Mouse (Mus musculus) lung, embryonic 15.5 days (tissue): ENCODE data around the gene Serpinb3b. TPM values are rescaled to one million over a fixed set of nuclear protein-coding genes. Genes with fewer than 3 reads are reported as not detected.
"Not testable (repeated sequence)": the region's sequence is repeated elsewhere in the genome, so short reads cannot be mapped to it uniquely, and the experiment has no call there.

Source experiments
- ATAC-seq: fragments of 200-750 bp; cut with Nextera tagmentation; 2 replicates; pipeline ENCODE4 v1.8.0; 2017; ENCODE audit warnings: moderate number of reproducible peaks, borderline replicate concordance; ENCODE audit not compliant: low FRiP score, low TSS enrichment; ENCODE audit errors: extremely low read depth
- H3K27ac ChIP-seq: fragments of 300-500 bp; sonication (generic); 2 replicates; pipeline ENCODE4 v1.5.1; 2015; ENCODE audit warnings: moderate library complexity, mild to moderate bottlenecking, inconsistent platforms
- H3K27me3 ChIP-seq: fragments of 300-500 bp; sonication (generic); 2 replicates; pipeline ENCODE4 v1.6.1; 2015; ENCODE audit warnings: inconsistent platforms
- H3K36me3 ChIP-seq: fragments of 300-500 bp; sonication (generic); 2 replicates; pipeline ENCODE4 v1.6.1; 2015; ENCODE audit warnings: inconsistent platforms
- H3K4me1 ChIP-seq: fragments of 300-500 bp; sonication (generic); 2 replicates; pipeline ENCODE4 v1.6.1; 2015; ENCODE audit warnings: inconsistent platforms
- H3K4me2 ChIP-seq: fragments of 300-500 bp; sonication (generic); 2 replicates; pipeline ENCODE4 v1.6.1; 2015; ENCODE audit warnings: inconsistent platforms, mild to moderate bottlenecking, moderate library complexity
- H3K4me3 ChIP-seq: fragments of 300-500 bp; sonication (generic); 2 replicates; pipeline ENCODE4 v1.5.1; 2015; ENCODE audit warnings: mild to moderate bottlenecking, inconsistent platforms
- H3K9ac ChIP-seq: fragments of 300-500 bp; sonication (generic); 2 replicates; pipeline ENCODE4 v1.6.1; 2015; ENCODE audit warnings: inconsistent platforms
- H3K9me3 ChIP-seq: fragments of 300-500 bp; sonication (generic); 2 replicates; pipeline ENCODE4 v1.6.1; 2016; ENCODE audit warnings: inconsistent platforms
- WGBS: fragments of 180-500 bp; shearing (Covaris S2); methylation state at CpG from one replicate; pipeline ENCODE4 v1.1.7; 2015; 5-methylcytosine and 5-hydroxymethylcytosine counted together
- polyA plus RNA-seq: library from polyadenylated mRNA; unstranded; fragments of >200 nt; fragmentation: Nextera tagmentation; extraction: Ambion mirVana; gene quantifications from 2 replicates; pipeline ENCODE4 v1.2.1, GENCODE M21; 2015

Gene Serpinb3b
- polyA plus RNA-seq = not detected in 2 replicates

DNA sequence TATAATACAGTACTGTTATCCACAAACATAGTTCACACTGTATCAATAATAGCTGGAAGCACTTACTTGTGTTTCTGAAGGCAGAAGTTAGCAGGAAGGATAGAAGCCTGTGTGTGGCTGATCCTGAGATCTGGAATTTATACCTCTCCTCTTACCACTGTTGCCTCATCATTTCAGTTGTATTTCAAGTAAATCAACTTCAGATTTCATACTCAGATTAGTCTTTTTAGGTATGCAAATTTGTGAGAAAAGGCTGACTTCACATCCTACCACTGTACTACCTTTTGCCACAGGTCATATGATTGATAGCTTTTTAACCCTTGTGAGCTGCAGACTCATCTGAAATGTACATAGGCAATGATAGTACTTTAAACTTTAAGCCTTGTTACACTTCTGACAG is at the start of gene Serpinb3b, which contains the start of gene Serpinb3c:
Gene Serpinb3b, minus strand, starts transcription at position 101 of the 400 bp plus-strand sequence.
Gene Serpinb3c, minus strand, starts transcription at position 111 of the 400 bp plus-strand sequence.
- not testable (repeated sequence) for H3K4me1 ChIP-seq, H3K9ac ChIP-seq, ATAC-seq, H3K4me3 ChIP-seq, H3K9me3 ChIP-seq, H3K27me3 ChIP-seq, H3K36me3 ChIP-seq, H3K4me2 ChIP-seq, H3K27ac ChIP-seq

GRCm38 (mm10) chr1:107243170-107243569 is 35.0 kb downstream of the Serpinb3b start:
- not testable (repeated sequence) for H3K4me1 ChIP-seq, ATAC-seq, H3K27me3 ChIP-seq, H3K4me2 ChIP-seq, H3K9me3 ChIP-seq, H3K4me3 ChIP-seq, H3K36me3 ChIP-seq, H3K9ac ChIP-seq, H3K27ac ChIP-seq
- 36% methylated on average over 3 of the region's 3 CpGs for WGBS

DNA sequence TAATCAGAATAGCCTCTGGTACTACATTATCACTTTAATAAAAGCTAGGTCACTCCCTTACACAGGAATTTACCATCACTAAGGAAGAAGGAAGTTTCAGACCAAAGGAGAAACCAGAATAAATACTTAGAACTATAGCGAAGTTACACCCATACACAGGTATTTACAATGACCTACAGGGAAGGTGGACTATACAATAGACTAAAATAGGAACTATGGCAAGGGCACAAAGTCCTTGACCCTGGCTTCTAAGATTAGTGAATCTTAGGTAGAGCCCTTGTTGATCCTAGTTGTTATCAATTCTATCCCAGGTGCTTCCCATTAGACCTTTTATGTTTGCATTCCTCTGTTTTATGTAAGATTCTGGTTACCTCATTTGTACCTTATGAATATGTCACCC is 60.9 kb downstream of the Serpinb3b start:
- not testable (repeated sequence) for H3K27me3 ChIP-seq, H3K27ac ChIP-seq, H3K4me1 ChIP-seq, H3K36me3 ChIP-seq, H3K9me3 ChIP-seq, ATAC-seq, H3K4me3 ChIP-seq, H3K9ac ChIP-seq, H3K4me2 ChIP-seq
- WGBS = 76% methylated on average over 1 of the region's 1 CpGs

GRCm38 (mm10) chr1:107127453-107127852 is 150.7 kb downstream of the Serpinb3b start:
- not testable (repeated sequence) for H3K4me3 ChIP-seq, H3K36me3 ChIP-seq, H3K4me1 ChIP-seq, ATAC-seq, H3K9ac ChIP-seq, H3K27me3 ChIP-seq, H3K27ac ChIP-seq, H3K9me3 ChIP-seq, H3K4me2 ChIP-seq

Other genes with a start within 250 kb of the Serpinb3b start
- gene Serpinb3a, start 226.1 kb downstream of the Serpinb3b start, polyA plus RNA-seq = 0.21 TPM in 1 of 2 replicates, not detected in the other
- not detected in 2 replicates for gene Serpinb3d, start 194.9 kb downstream of the Serpinb3b start, polyA plus RNA-seq
- 0.15 TPM in 1 of 2 replicates, not detected in the other for gene Serpinb3c, start within 50 bp of the Serpinb3b start, polyA plus RNA-seq
- 0.34 TPM in 1 of 2 replicates, not detected in the other for gene Serpinb11, start 82.8 kb upstream of the Serpinb3b start, polyA plus RNA-seq
- gene Serpinb7, start 121.3 kb upstream of the Serpinb3b start, polyA plus RNA-seq = 0.20 and 0.52 TPM in 2 replicates
- gene Serpinb2, start 233.1 kb upstream of the Serpinb3b start, polyA plus RNA-seq = 0.18 and 0.37 TPM in 2 replicates